Mouse (Mus musculus): ENCODE results near the gene Galnt10.

DNA sequence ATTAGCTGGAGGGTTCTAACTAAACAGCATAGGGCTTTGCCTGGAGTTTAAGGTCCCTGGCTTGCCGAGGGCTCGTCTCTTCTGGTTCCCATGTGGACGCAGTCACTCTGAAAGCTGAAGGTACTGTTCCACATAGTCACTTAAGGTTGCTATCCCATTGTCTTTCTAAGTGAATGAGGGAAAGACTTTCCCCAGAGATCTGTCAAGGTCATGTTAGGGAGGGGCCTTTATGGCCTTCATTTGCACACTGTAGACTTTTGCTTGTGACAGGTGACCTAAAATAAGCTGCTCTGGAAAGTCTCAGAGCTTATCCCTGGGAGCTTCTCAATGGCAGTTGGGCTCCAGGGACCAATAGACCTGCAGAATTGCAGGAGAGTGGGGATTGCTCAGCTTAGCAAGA is 168.4 kb downstream of the Galnt10 start:
- TF ChIP-seq CTCF (IDR thresholded peaks at IDR 0.05; ENCODE audit: extremely low read depth, insufficient read depth, insufficient read length, insufficient replicate concordance) = no peak
- no peak for TF ChIP-seq POLR2A (IDR thresholded peaks at IDR 0.05; ENCODE audit: low read depth, low read length)

Measured in spleen, adult 2 months (tissue).